Mouse (Mus musculus) embryonic facial prominence, embryonic 10.5 days (tissue): ENCODE measurements around the gene Bcl11b. TPM values are rescaled to one million over a fixed set of nuclear protein-coding genes. Genes with fewer than 3 reads are reported as not detected.

Experiments used
- DNase-seq: peaks from one replicate; pipeline ENCODE4 v3.0.0-alpha.2; 2017; ENCODE audit warnings: low spot score
- H3K27ac ChIP-seq: fragments of 300-500 bp; sonication (generic); replicated peaks from 2 replicates; pipeline ENCODE4 v1.5.1; 2016; ENCODE audit warnings: mild to moderate bottlenecking
- H3K27me3 ChIP-seq: fragments of 300-500 bp; sonication (generic); replicated peaks from 2 replicates; pipeline ENCODE4 v1.6.1; 2016; ENCODE audit warnings: low read depth, mild to moderate bottlenecking; ENCODE audit not compliant: poor library complexity, severe bottlenecking
- H3K36me3 ChIP-seq: fragments of 300-500 bp; sonication (generic); replicated peaks from 2 replicates; pipeline ENCODE4 v1.6.1; 2016; ENCODE audit warnings: mild to moderate bottlenecking, moderate library complexity
- H3K4me1 ChIP-seq: fragments of 300-500 bp; sonication (generic); 2 replicates; pipeline ENCODE4 v1.6.1; 2016
- H3K4me3 ChIP-seq: fragments of 300-500 bp; sonication (generic); 2 replicates; pipeline ENCODE4 v1.5.1; 2016; ENCODE audit warnings: mild to moderate bottlenecking, moderate library complexity
- H3K9me3 ChIP-seq: fragments of 300-500 bp; sonication (generic); 2 replicates; pipeline ENCODE4 v1.6.1; 2016; ENCODE audit warnings: mild to moderate bottlenecking
- WGBS: fragments of 180-500 bp; shearing (Covaris S2); methylation state at CpG from one replicate; pipeline ENCODE4 v1.1.7; 2016; 5-methylcytosine and 5-hydroxymethylcytosine counted together
- polyA plus RNA-seq: library from polyadenylated mRNA; unstranded; fragments of >200 nt; fragmentation: Nextera tagmentation; extraction: Ambion mirVana; gene quantifications from 2 replicates; pipeline ENCODE4 v1.2.1, GENCODE M21; 2016

Bcl11b gene
- polyA plus RNA-seq, 1 experiment from 2014 or later, result 10.4 TPM

GRCm38 (mm10) chr12:107994421-107994820 is 9.0 kb downstream of the Bcl11b start:
- Histone ChIP-seq H3K4me3 (no peak overlapping the region), H3K9me3 (no peaks in the 10 kb centered on the region), H3K27ac (no peak overlapping the region), H3K27me3 (peaks cover 63% of the 10 kb centered on the region), H3K36me3 (peaks cover 9% of the 10 kb centered on the region), H3K4me1 (peaks cover 86% of the 10 kb centered on the region)
- no peak for DNase-seq
- 66% methylated on average over 4 of the region's 4 CpGs for whole genome bisulfite sequencing

- peaks cover 77% of the 10 kb centered on the region for H3K4me1 ChIP-seq
- H3K27me3 ChIP-seq, result peaks cover 67% of the 10 kb centered on the region
- no peaks in the 10 kb centered on the region for H3K9me3 ChIP-seq
Observed at GRCm38 (mm10) chr12:107993029-107993428, 10.4 kb downstream of the Bcl11b start.

GRCm38 (mm10) chr12:107991191-107991590 is 12.2 kb downstream of the Bcl11b start:
- peaks cover 67% of the 10 kb centered on the region for H3K4me1 ChIP-seq
- DNase-seq, result no peak
- H3K27me3 ChIP-seq, result peaks cover 63% of the 10 kb centered on the region
- no peak overlapping the region for H3K27ac ChIP-seq
- no peaks in the 10 kb centered on the region for H3K9me3 ChIP-seq
- 85% methylated on average over 11 of the region's 11 CpGs for WGBS
- H3K36me3 ChIP-seq, result peaks cover 41% of the 10 kb centered on the region
- H3K4me3 ChIP-seq, result no peak overlapping the region

More at GRCm38 (mm10) chr12:107993029-107993428, 10.4 kb downstream of the Bcl11b start:
- WGBS, result 81% methylated on average over 4 of the region's 4 CpGs
- H3K4me3 ChIP-seq, result no peak overlapping the region
- no peak for DNase-seq
- H3K27ac ChIP-seq, result no peak overlapping the region
- peaks cover 23% of the 10 kb centered on the region for H3K36me3 ChIP-seq

GRCm38 (mm10) chr12:107983211-107983610 is 20.2 kb downstream of the Bcl11b start:
- H3K27ac ChIP-seq, result no peak overlapping the region
- H3K27me3 ChIP-seq, result peaks cover 38% of the 10 kb centered on the region
- no peak for DNase-seq
- no peaks in the 10 kb centered on the region for H3K9me3 ChIP-seq
- H3K36me3 ChIP-seq, result peaks cover 48% of the 10 kb centered on the region
- H3K4me1 ChIP-seq, result peaks cover 84% of the 10 kb centered on the region
- WGBS, result 87% methylated on average over 8 of the region's 8 CpGs
- H3K4me3 ChIP-seq, result no peak overlapping the region

- H3K27ac ChIP-seq, result peak overlapping the region; percentile 98; the same call in 1 of the 2 replicates
- WGBS, result 68% methylated on average over 9 of the region's 9 CpGs
- H3K27me3 ChIP-seq, result peaks cover 43% of the 10 kb centered on the region
Observed at GRCm38 (mm10) chr12:107982306-107982705, 21.1 kb downstream of the Bcl11b start.

GRCm38 (mm10) chr12:107981231-107981630 is 22.2 kb downstream of the Bcl11b start:
- 17% methylated on average over 6 of the region's 6 CpGs for WGBS
- DNase-seq, result peak; percentile 41
- H3K27me3 ChIP-seq, result peaks cover 47% of the 10 kb centered on the region
- H3K4me3 ChIP-seq, result peak overlapping the region; percentile 57
- peaks cover 29% of the 10 kb centered on the region for H3K36me3 ChIP-seq
- H3K4me1 ChIP-seq, result peaks cover 94% of the 10 kb centered on the region
- H3K27ac ChIP-seq, result peak overlapping the region; percentile 98
- no peaks in the 10 kb centered on the region for H3K9me3 ChIP-seq

More at GRCm38 (mm10) chr12:107982306-107982705, 21.1 kb downstream of the Bcl11b start:
- DNase-seq, result no peak
- Histone ChIP-seq H3K4me3 (no peak overlapping the region), H3K4me1 (peaks cover 87% of the 10 kb centered on the region), H3K9me3 (no peaks in the 10 kb centered on the region), H3K36me3 (peaks cover 39% of the 10 kb centered on the region)

GRCm38 (mm10) chr12:107980261-107980961 is 23.0 kb downstream of the Bcl11b start:
- peaks cover 95% of the 10 kb centered on the region for H3K4me1 ChIP-seq
- H3K27me3 ChIP-seq, result peaks cover 55% of the 10 kb centered on the region
- WGBS, result under 1% methylated on average over 51 of the region's 51 CpGs

GRCm38 (mm10) chr12:107979710-107980260 is 23.6 kb downstream of the Bcl11b start:
- Histone ChIP-seq H3K27me3 (peaks cover 58% of the 10 kb centered on the region), H3K9me3 (no peaks in the 10 kb centered on the region), H3K4me1 (peaks cover 99% of the 10 kb centered on the region), H3K36me3 (peaks cover 17% of the 10 kb centered on the region), H3K4me3 (peak overlapping the region; percentile 57), H3K27ac (peak overlapping the region; percentile 98)
- peak; percentile 93 for DNase-seq
- WGBS, result under 1% methylated on average over 27 of the region's 28 CpGs

More at GRCm38 (mm10) chr12:107980261-107980961, 23.0 kb downstream of the Bcl11b start:
- Histone ChIP-seq H3K4me3 (peak overlapping the region; percentile 57), H3K36me3 (peaks cover 21% of the 10 kb centered on the region), H3K27ac (peak overlapping the region; percentile 98), H3K9me3 (no peaks in the 10 kb centered on the region)
- DNase-seq, result peak; percentile 92

GRCm38 (mm10) chr12:107978736-107979255 is 24.6 kb downstream of the Bcl11b start:
- Histone ChIP-seq H3K27me3 (peaks cover 58% of the 10 kb centered on the region), H3K27ac (peak overlapping the region; percentile 98), H3K9me3 (no peaks in the 10 kb centered on the region), H3K4me1 (peaks cover 100% of the 10 kb centered on the region), H3K4me3 (peak overlapping the region; percentile 57), H3K36me3 (peaks cover 8% of the 10 kb centered on the region)
- DNase-seq, result no peak
- 36% methylated on average over 8 of the region's 8 CpGs for WGBS

GRCm38 (mm10) chr12:107978063-107978462 is 25.3 kb downstream of the Bcl11b start:
- H3K27ac ChIP-seq, result peak overlapping the region; percentile 81
- peaks cover 100% of the 10 kb centered on the region for H3K4me1 ChIP-seq
- H3K4me3 ChIP-seq, result peak overlapping the region; percentile 43
- H3K27me3 ChIP-seq, result peaks cover 59% of the 10 kb centered on the region
- DNase-seq, result peak; percentile 56
- 6% methylated on average over 14 of the region's 14 CpGs for WGBS
- no peaks in the 10 kb centered on the region for H3K9me3 ChIP-seq
- peaks cover under 1% of the 10 kb centered on the region; the same call in 1 of the 2 replicates for H3K36me3 ChIP-seq

GRCm38 (mm10) chr12:107977534-107977933 is 25.9 kb downstream of the Bcl11b start:
- H3K9me3 ChIP-seq, result no peaks in the 10 kb centered on the region
- H3K4me1 ChIP-seq, result peaks cover 100% of the 10 kb centered on the region
- H3K27ac ChIP-seq, result peak overlapping the region; percentile 81
- H3K4me3 ChIP-seq, result peak overlapping the region; percentile 43
- DNase-seq, result peak; percentile 45
- H3K27me3 ChIP-seq, result peaks cover 61% of the 10 kb centered on the region
- H3K36me3 ChIP-seq, result no peaks in the 10 kb centered on the region; the same call in 1 of the 2 replicates
- 5% methylated on average over 9 of the region's 9 CpGs for WGBS

- H3K36me3 ChIP-seq, result no peaks in the 10 kb centered on the region
- no peaks in the 10 kb centered on the region for H3K9me3 ChIP-seq
- no peak overlapping the region for H3K27ac ChIP-seq
- H3K4me1 ChIP-seq, result peaks cover 100% of the 10 kb centered on the region
- peaks cover 60% of the 10 kb centered on the region for H3K27me3 ChIP-seq
- whole genome bisulfite sequencing, result 11% methylated on average over 8 of the region's 8 CpGs
- peak overlapping the region; percentile 43 for H3K4me3 ChIP-seq
- DNase-seq, result no peak
Observed at GRCm38 (mm10) chr12:107977086-107977485, 26.3 kb downstream of the Bcl11b start.
